10 mouse cellular contexts compared by ENCODE assay signal in the genomic region with DNA sequence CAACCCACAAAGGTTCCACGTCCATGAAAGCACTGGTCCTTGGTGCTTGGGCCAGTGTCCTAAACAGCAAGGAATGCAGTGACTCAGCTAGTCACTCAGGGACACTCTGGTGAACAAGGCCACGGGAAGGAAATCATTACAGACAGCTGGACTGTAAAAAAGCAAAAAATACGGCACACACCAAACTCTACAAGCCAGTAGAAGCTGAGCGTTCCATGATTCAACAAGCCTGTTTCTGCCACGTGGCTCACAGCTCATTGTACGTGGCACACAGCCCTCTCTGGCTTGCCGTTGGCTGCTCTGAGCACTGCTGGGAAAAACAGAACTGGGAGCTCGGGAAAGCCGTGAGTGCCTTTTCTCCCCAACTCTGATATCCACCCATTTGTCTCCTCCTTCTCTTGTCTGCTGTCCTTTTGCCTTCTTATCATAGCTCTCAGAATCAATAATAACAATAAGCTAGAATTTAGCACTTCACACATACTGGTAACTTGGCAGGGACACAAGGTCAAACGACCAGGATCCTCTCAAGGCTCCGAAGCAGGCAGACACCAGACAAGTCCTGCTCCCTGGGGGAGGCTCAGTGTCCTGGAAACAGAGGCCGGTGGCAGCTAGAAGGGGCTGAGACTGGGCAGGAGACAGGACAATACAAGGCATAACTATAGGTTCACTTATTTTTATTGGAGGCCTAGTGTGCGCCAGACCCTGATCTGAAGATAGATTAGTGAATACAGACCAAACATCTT. TPM values are rescaled to one million over a fixed set of nuclear protein-coding genes. Genes with fewer than 3 reads are reported as not detected.
DNase-seq lines count a peak whose midpoint lies in the region; ATAC-seq lines count a peak whose summit lies in the region.
"Had no signal": no experiment of that assay in that cellular context is flagged by ENCODE, and none has a peak within 500 bp of the region (broad histone marks: within the 10 kb centered on the region; RNA-seq: fewer than 3 reads in every experiment).

A gene (plus strand): TSS at position 218 of the 743 bp plus-strand sequence.

- intact Hi-C loops in heart, postnatal 10 days (cut with DNase I), result loop anchor here (5.0 kb wide), 1 partner anchor 88 kb away; no protein-coding TSS in a partner anchor

- no peaks in the 10 kb centered on the region for H3K27me3 ChIP-seq in kidney, embryonic 16.5 days (ENCODE audit: insufficient read depth, low read length)
- H3K27me3 ChIP-seq: embryonic facial prominence, embryonic 15.5 days had no signal

- ATAC-seq in kidney, embryonic 16.5 days (ENCODE audit: low FRiP score, low TSS enrichment), result no peak; the same call in 1 of the 2 replicates

- peak; percentile 57 for DNase-seq in kidney, adult 18-20 months
- DNase-seq in adrenal gland, adult 2 months, result peak; percentile 90
- peak; percentile 80 for DNase-seq in heart, postnatal 10 days
- peak; percentile 68 for DNase-seq in lung, postnatal 14 days
- no peak for DNase-seq in cerebellum, postnatal 14 days
- DNase-seq in spleen, postnatal 10 days (ENCODE audit: low spot score in 2 of 2), result no peak
- no peak for DNase-seq in embryo, embryonic 11 days

- H3K4me1 ChIP-seq in kidney, embryonic 16.5 days (ENCODE audit: insufficient read depth, low read length), result no peaks in the 10 kb centered on the region
- H3K4me1 ChIP-seq: embryonic facial prominence, embryonic 15.5 days had no signal

- H3K4me2 ChIP-seq in kidney, embryonic 16.5 days (replicated peaks; ENCODE audit: low read depth, low read length), result no peak within 1 kb of the TSS
- H3K4me2 ChIP-seq: embryonic facial prominence, embryonic 15.5 days had no signal

- no peak within 1 kb of the TSS for H3K27ac ChIP-seq in kidney, embryonic 16.5 days (ENCODE audit: low read length)
- H3K27ac ChIP-seq: embryonic facial prominence, embryonic 15.5 days; liver, embryonic 14.5 days had no signal

- H3K36me3 ChIP-seq in kidney, embryonic 16.5 days (ENCODE audit: insufficient read depth, low read length), result no peaks in the 10 kb centered on the region
- H3K36me3 ChIP-seq: embryonic facial prominence, embryonic 15.5 days had no signal

- H3K9me3 ChIP-seq in kidney, embryonic 16.5 days (ENCODE audit: low read length), result no peaks in the 10 kb centered on the region; the same call in 1 of the 2 replicates
- H3K9me3 ChIP-seq: embryonic facial prominence, embryonic 15.5 days had no signal

- 54% methylated on average over 13 of the region's 13 CpGs for whole genome bisulfite sequencing in kidney, embryonic 16.5 days

- H3K9ac ChIP-seq in kidney, embryonic 16.5 days (replicated peaks; ENCODE audit: low read length), result no peak within 1 kb of the TSS
- H3K9ac ChIP-seq: embryonic facial prominence, embryonic 15.5 days; liver, embryonic 14.5 days had no signal

- H3K4me3 ChIP-seq in kidney, embryonic 16.5 days (ENCODE audit: low read length), result no peak within 1 kb of the TSS
- H3K4me3 ChIP-seq: embryonic facial prominence, embryonic 15.5 days had no signal

RNA-seq across cellular contexts. Expression of the gene that starts here (rescaled TPM):
- 3.5 and 3.7 TPM in 2 replicates for polyA plus RNA-seq in kidney, embryonic 16.5 days (2015; fragmentation: Nextera tagmentation; extraction: Ambion mirVana)
- 10 to 100 TPM; 43.2 to 48.5 TPM for total RNA-seq in adrenal gland, adult 2 months (2021)
- polyA plus RNA-seq in adrenal gland, adult 2 months (2012; rRNA removed), result 27.6 and 38.0 TPM in 2 replicates
- 1 to 10 TPM; 2.3 to 5.1 TPM for total RNA-seq in heart, postnatal 10 days (2021)

Comparison
In these comparisons a context has a peak if more than half of its experiments do, and no peak if none do; other contexts are left out.
1. RNA of the gene that starts here (total RNA-seq): 43.2 to 48.5 TPM in adrenal gland, adult 2 months; 2.3 to 5.1 TPM in heart, postnatal 10 days; every median in the first group is over 4 times any median in the second.
2. DNase-seq: peak in kidney, adult 18-20 months (single experiment), adrenal gland, adult 2 months (single experiment), heart, postnatal 10 days (2 of 2) and lung, postnatal 14 days (single experiment); none in cerebellum, postnatal 14 days (0 of 2), spleen, postnatal 10 days (0 of 2) and embryo, embryonic 11 days (single experiment).